Mouse (Mus musculus): ENCODE measurements around the gene Lrrtm4.

Gene Lrrtm4

GRCm38 (mm10) chr6:80286968-80287367 lies 268.3 kb downstream of the Lrrtm4 start:
- CTCF ChIA-PET, result no interaction called here
- POLR2A ChIA-PET, result no interaction called here

- ChIA-PET POLR2A (no interaction called here), CTCF (no interaction called here)
Measured at GRCm38 (mm10) chr6:80301871-80302270, 283.2 kb downstream of the Lrrtm4 start.

- POLR2A ChIA-PET, result no interaction called here
Measured at GRCm38 (mm10) chr6:80303568-80303967, 284.9 kb downstream of the Lrrtm4 start.

DNA sequence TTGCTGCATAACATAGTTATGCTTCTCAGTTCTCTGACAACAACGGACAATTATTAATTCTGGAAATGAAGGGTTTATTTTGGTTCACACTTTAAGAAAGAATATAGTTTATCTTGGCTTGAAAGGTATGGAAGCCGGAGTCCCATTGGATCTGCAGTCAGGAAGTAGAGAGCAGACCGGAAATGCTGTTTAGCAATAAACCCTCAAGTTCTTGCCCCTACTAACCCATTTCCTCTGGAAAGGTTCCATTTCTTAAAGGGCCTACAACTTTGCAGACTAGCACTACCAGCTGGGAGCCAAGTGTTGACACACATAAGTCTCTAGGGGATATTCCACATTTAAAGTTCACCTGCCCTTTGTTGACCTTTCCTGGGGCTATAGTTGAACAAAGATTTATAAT lies 309.7 kb downstream of the Lrrtm4 start:
- CTCF ChIA-PET, result interaction anchor here in 1 of 4 experiments (0.6 kb wide), 1 partner anchor 249 kb away, joined by 3 read pairs; no protein-coding TSS in a partner anchor
- POLR2A ChIA-PET, result no interaction called here

More at GRCm38 (mm10) chr6:80303568-80303967, 284.9 kb downstream of the Lrrtm4 start:
- CTCF ChIA-PET, result no interaction called here

DNA sequence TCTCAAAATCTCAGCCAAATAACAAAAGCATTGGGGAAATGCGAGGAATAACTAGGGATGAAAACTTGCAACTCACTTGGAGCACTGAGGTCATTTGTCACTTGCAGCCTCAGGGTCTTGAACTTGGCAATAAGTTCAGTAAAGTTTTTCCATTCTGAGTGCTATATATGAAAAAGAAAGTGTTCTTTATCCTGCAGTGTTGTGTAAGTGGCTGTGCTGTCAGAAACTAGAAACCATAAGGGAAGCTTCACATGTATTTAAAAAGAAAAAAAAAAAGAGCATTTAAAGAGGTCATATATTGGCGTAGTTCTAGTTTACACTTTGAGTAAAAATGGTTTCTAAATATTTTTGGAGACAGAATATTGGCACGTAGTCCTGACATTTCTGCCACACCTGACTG lies 313.1 kb downstream of the Lrrtm4 start:
- ChIA-PET POLR2A (interaction anchor here in 1 of 4 experiments (0.9 kb wide), 1 partner anchor 40 kb away, joined by 5 read pairs; no protein-coding TSS in a partner anchor), CTCF (no interaction called here)

- ChIA-PET CTCF (no interaction called here), POLR2A (no interaction called here)
Measured at GRCm38 (mm10) chr6:80352307-80352706, 333.6 kb downstream of the Lrrtm4 start.

- ChIA-PET CTCF (interaction anchor here in 1 of 4 experiments (0.7 kb wide), 1 partner anchor 198 kb away, joined by 6 read pairs; no protein-coding TSS in a partner anchor), POLR2A (no interaction called here)
Measured at GRCm38 (mm10) chr6:80357092-80357491, 338.4 kb downstream of the Lrrtm4 start.

- ChIA-PET CTCF (no interaction called here), POLR2A (no interaction called here)
Measured at GRCm38 (mm10) chr6:80363593-80363992, 344.9 kb downstream of the Lrrtm4 start.

DNA sequence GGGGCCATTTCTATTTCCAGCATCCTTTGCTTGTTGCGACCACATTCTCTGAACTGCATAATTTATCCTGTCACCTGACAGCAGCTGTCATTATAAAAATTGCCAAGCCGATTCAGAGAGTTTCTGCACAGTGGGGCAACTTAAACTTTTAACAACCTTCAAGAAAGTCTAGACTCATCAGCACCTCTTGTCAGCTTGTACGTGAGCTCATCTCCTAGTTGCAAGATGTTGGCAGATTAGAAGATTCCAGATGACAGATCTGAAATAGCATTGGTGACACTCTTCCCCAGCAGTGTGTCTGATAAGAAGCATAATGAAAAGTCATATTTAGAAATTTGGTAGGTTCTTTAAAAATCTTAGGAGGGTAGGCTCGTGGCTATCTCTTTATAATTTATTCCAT lies 347.9 kb downstream of the Lrrtm4 start:
- ChIA-PET CTCF (no interaction called here), POLR2A (no interaction called here)

- CTCF ChIA-PET, result no interaction called here
- POLR2A ChIA-PET, result no interaction called here
Measured at GRCm38 (mm10) chr6:80389571-80389970, 370.9 kb downstream of the Lrrtm4 start.

GRCm38 (mm10) chr6:80406757-80407156 lies 388.1 kb downstream of the Lrrtm4 start:
- ChIA-PET POLR2A (no interaction called here), CTCF (no interaction called here)

- CTCF ChIA-PET, result no interaction called here
- POLR2A ChIA-PET, result no interaction called here
Measured at GRCm38 (mm10) chr6:80440135-80440534, 421.5 kb downstream of the Lrrtm4 start.

DNA sequence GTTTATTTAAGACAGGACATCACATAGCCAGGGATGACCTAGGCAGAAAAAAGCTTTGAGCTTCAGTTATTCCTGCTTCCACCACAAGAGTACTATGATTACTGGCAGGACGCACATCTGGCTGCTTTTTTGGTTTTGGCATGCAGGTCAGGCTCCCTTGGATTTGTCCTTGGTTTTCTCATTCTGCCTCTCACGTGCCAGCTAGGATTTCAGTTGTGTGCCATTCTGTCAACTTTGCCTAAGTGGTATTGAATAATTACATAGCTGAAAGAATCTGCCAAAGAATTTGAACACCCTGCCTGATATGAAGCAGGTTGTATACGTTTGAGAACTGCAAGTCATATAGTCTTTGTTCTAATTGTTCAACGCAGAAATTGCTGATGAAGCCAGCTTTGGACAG lies 451.9 kb downstream of the Lrrtm4 start:
- POLR2A ChIA-PET, result no interaction called here
- CTCF ChIA-PET, result no interaction called here

DNA sequence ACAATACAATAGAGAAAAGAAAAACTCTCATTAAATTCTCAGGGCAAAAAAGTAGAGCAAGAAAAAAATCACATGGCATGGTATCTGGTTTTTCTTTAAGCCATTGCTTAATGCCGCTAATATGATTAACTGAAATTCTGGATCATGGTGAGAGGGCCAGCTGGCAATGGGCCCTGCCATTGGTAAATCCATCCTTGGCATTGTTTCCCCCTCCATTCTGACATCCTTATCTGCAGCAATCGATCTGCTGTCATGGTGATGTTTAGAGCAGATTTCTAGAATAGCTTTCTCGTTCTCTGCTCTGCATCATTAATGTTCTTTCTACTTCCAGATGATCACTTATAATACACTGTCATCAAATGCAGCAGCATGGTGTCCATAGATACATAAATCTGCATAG lies 457.5 kb downstream of the Lrrtm4 start:
- CTCF ChIA-PET, result no interaction called here
- POLR2A ChIA-PET, result no interaction called here

GRCm38 (mm10) chr6:80545017-80545416 lies 526.3 kb downstream of the Lrrtm4 start:
- ChIA-PET POLR2A (interaction anchor here in 1 of 4 experiments (1.1 kb wide), 1 partner anchor 45 kb away, joined by 3 read pairs; no protein-coding TSS in a partner anchor), CTCF (interaction anchor here in 1 of 4 experiments (0.6 kb wide), 1 partner anchor 1367 kb away, joined by 3 read pairs; no protein-coding TSS in a partner anchor)

DNA sequence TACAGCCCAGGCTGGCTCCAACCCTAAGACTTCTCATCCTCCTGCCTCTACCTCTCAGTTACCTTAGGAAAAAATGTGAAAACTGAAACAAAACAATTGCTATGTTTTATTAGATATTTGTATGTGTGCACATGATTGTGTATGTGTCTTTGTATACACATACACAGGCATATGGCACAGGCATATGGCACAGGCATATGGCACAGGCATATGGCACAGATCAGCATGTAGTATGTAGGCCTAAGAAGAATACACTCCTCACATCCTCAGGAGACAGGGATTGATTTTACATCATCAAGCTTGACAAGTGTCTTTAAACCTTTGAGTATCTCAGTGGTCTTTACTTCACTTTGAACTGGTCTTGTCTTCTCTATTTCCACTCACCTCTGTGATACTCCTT lies 531.2 kb downstream of the Lrrtm4 start:
- CTCF ChIA-PET, result no interaction called here
- POLR2A ChIA-PET, result no interaction called here

GRCm38 (mm10) chr6:80553398-80553797 lies 534.7 kb downstream of the Lrrtm4 start:
- POLR2A ChIA-PET, result no interaction called here

GRCm38 (mm10) chr6:80554991-80555390 lies 536.3 kb downstream of the Lrrtm4 start:
- POLR2A ChIA-PET, result no interaction called here
- CTCF ChIA-PET, result no interaction called here

More at GRCm38 (mm10) chr6:80553398-80553797, 534.7 kb downstream of the Lrrtm4 start:
- CTCF ChIA-PET, result interaction anchor here in 1 of 4 experiments (1.0 kb wide), 1 partner anchor 36 kb away, joined by 3 read pairs; no protein-coding TSS in a partner anchor

- POLR2A ChIA-PET, result no interaction called here
- CTCF ChIA-PET, result interaction anchor here in 1 of 4 experiments (0.8 kb wide), 1 partner anchor 249 kb away, joined by 3 read pairs; no protein-coding TSS in a partner anchor
Measured at GRCm38 (mm10) chr6:80577227-80577626, 558.5 kb downstream of the Lrrtm4 start.

DNA sequence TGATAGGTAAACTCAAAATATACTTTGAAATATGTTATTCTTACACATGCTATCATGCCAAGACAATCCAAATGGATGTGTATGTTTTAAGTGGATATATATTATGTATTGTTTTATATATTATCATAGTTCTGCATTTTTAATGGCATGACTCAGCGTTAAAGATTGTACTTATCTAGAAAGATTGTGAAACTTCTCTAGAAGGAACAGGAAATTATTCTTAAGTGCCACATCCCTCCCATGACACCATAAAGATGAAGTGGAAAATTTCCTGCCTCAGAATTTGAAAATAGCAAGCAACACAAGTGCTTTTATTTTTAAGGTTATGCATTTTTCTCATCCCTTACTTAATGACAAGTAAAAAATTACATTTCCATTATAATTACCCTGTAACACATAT lies 563.5 kb downstream of the Lrrtm4 start:
- ChIA-PET CTCF (no interaction called here), POLR2A (no interaction called here)

- POLR2A ChIA-PET, result interaction anchor here in 1 of 4 experiments (0.7 kb wide), 1 partner anchor 44 kb away, joined by 3 read pairs; no protein-coding TSS in a partner anchor
Measured at GRCm38 (mm10) chr6:80589776-80590175, 571.1 kb downstream of the Lrrtm4 start.

DNA sequence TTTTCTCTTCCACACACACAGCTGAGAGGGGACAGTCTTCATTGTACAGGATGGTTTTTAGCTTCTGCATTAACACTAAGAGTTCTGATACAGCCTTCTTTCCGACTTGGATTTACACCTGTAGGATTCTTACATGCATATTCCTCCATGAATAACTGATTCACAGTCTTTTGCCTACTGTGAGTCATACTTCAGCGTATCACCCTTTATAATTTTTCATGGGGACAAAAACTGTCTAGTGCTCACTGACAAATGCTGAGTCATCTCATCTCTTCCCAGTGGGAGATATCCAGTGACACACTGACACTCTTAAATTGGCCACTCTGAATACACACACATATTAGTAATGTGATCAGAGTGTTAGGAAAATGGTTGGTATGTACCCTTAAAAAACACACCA lies 600.8 kb downstream of the Lrrtm4 start:
- ChIA-PET CTCF (no interaction called here), POLR2A (no interaction called here)

More at GRCm38 (mm10) chr6:80589776-80590175, 571.1 kb downstream of the Lrrtm4 start:
- CTCF ChIA-PET, result interaction anchor here in 1 of 4 experiments (1.0 kb wide), 1 partner anchor 37 kb away, joined by 3 read pairs; no protein-coding TSS in a partner anchor

Measured in embryonic stem cell, embryonic (primary cell).